Mouse (Mus musculus) T-helper 2 cell (primary cell): ENCODE measurements around the gene Ttc27.
"Not testable (repeated sequence)": the region's sequence is repeated elsewhere in the genome, so short reads cannot be mapped to it uniquely, and the experiment has no call there.

Experiments used
- in situ Hi-C: fragments of 300-600 bp; cut with MboI, MseI; formaldehyde crosslinking; loops from one replicate; pipeline ENCODE4 v1.15.1; 2025; ENCODE audit warnings: high pct_unique_total_duplicates

Ttc27 gene

GRCm38 (mm10) chr17:74717618-74718151 lies at the start of gene Ttc27:
Gene Ttc27, plus strand, starts transcription at chr17:74717732.
- in situ Hi-C loops = no loop called here

GRCm38 (mm10) chr17:74668010-74668409 lies 49.5 kb upstream of the Ttc27 start:
- in situ Hi-C loops = no loop called here

GRCm38 (mm10) chr17:74670031-74670430 lies 47.5 kb upstream of the Ttc27 start:
- in situ Hi-C loops = no loop called here

- in situ Hi-C loops = no loop called here
Observed at GRCm38 (mm10) chr17:74672446-74672845, 45.1 kb upstream of the Ttc27 start.

GRCm38 (mm10) chr17:74673251-74673650 lies 44.3 kb upstream of the Ttc27 start:
- in situ Hi-C loops = no loop called here

GRCm38 (mm10) chr17:74678061-74678460 lies 39.5 kb upstream of the Ttc27 start:
- in situ Hi-C loops = no loop called here

- in situ Hi-C loops = no loop called here
Observed at GRCm38 (mm10) chr17:74684927-74685326, 32.6 kb upstream of the Ttc27 start.

GRCm38 (mm10) chr17:74688555-74688954 lies 29.0 kb upstream of the Ttc27 start:
- in situ Hi-C loops = no loop called here

GRCm38 (mm10) chr17:74689406-74689805 lies 28.1 kb upstream of the Ttc27 start:
- in situ Hi-C loops = no loop called here

GRCm38 (mm10) chr17:74701661-74702060 lies 15.9 kb upstream of the Ttc27 start:
- in situ Hi-C loops = not testable (repeated sequence)

GRCm38 (mm10) chr17:74705480-74705879 lies 12.1 kb upstream of the Ttc27 start:
- in situ Hi-C loops = no loop called here

- in situ Hi-C loops = no loop called here
Observed at GRCm38 (mm10) chr17:74706593-74706992, 10.9 kb upstream of the Ttc27 start.

GRCm38 (mm10) chr17:74707637-74708152 lies 9.8 kb upstream of the Ttc27 start:
- in situ Hi-C loops = no loop called here

GRCm38 (mm10) chr17:74710731-74711130 lies 6.8 kb upstream of the Ttc27 start:
- in situ Hi-C loops = no loop called here

- in situ Hi-C loops = no loop called here
Observed at GRCm38 (mm10) chr17:74711627-74712026, 5.9 kb upstream of the Ttc27 start.

GRCm38 (mm10) chr17:74715128-74715527 lies 2.4 kb upstream of the Ttc27 start:
- in situ Hi-C loops = no loop called here

- in situ Hi-C loops = no loop called here
Observed at GRCm38 (mm10) chr17:74715724-74716123, 1.8 kb upstream of the Ttc27 start.

- in situ Hi-C loops = no loop called here
Observed at GRCm38 (mm10) chr17:74716643-74717042, 889 bp upstream of the Ttc27 start.

GRCm38 (mm10) chr17:74717091-74717617 lies 378 bp upstream of the Ttc27 start:
- in situ Hi-C loops = no loop called here

- in situ Hi-C loops = loop anchor here (10.0 kb wide), 1 partner anchor 272 kb away; the partner anchor contains the start of gene Ltbp1
Observed at GRCm38 (mm10) chr17:74732872-74733271, 15.3 kb downstream of the Ttc27 start.

GRCm38 (mm10) chr17:74735392-74735791 lies 17.9 kb downstream of the Ttc27 start:
- in situ Hi-C loops = loop anchor here (5.0 to 10.0 kb wide), 3 partner anchors 52 to 269 kb away; partner anchors contain the start of gene Ltbp1

GRCm38 (mm10) chr17:74749659-74750058 lies 32.1 kb downstream of the Ttc27 start:
- in situ Hi-C loops = no loop called here

GRCm38 (mm10) chr17:74751026-74751425 lies 33.5 kb downstream of the Ttc27 start:
- in situ Hi-C loops = no loop called here
